Mouse (Mus musculus) induced T-regulatory cell, adult 2 months (primary cell): ENCODE measurements around the gene Rpl10a.
A peak's percentile ranks its signal among the peaks of the same experiment; 100 is the strongest.
"Not testable (repeated sequence)": the region's sequence is repeated elsewhere in the genome, so short reads cannot be mapped to it uniquely, and the experiment has no call there.

Source experiments
- DNase-seq: peaks from one replicate; pipeline ENCODE4 v3.0.0-alpha.2; 2012; ENCODE audit warnings: low read depth

Gene Rpl10a

DNA sequence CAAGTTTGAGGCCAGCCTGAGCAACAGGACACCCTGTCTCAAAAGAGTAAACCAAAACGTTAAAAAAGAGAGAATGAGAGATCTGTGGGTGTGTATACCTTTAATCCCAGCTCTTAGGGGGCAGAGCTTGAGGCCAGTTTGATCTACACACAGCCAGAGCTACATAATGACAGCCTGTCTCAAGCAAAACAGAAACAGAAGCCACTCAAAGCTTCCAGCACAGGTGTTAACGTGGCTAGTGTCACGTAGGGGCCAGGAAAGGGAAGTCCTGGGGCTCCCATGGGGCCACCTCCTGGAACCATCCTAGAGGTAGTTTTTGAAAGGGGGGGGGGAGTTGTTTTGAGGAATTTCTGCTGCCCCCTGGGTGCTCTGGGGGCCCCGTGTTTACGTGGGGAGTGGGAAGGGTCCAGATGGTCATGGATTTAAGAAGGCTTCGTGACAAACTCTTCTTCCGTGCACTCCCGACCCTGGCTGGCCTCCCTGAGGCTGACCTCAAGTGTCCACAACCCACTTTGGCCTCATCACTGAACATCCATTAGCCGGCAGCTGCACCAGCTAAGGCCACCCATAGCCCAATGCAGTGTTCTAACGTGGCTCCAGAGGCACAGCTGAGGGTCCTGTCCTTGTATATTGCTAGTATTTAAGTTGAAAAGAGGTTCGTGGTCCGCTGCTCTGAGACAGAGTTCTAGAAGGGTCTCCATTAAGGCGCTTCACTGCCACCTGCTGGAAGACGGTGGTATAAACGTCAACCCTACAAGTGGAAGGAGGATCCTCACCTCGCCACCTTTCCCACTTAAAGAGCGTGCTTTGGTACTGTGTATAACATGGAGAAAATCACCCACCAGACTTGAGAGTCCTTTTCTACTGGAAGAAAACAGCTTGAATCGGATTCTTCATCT, 19.7 kb upstream of the Rpl10a start:
- DNase-seq = peak; percentile 95

DNA sequence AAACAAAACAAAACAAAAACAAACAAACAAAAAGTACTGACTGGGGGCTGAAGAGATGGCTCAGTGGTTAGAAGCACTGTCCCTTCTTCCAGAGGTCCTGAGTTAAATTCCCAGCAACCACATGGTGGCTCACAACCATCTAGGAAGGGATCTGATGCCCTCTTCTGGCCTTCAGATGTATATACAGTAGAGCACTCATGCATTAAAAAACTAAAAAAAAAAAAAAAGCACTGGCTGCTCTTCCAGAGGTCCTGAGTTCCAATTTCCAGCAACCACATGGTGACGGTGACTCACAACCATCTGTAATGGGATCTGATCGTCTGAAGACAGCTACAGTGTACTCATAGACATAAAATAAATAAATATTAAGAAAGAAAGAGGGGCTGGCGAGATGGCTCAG, 17.4 kb upstream of the Rpl10a start:
- peak; percentile 44 for DNase-seq

DNA sequence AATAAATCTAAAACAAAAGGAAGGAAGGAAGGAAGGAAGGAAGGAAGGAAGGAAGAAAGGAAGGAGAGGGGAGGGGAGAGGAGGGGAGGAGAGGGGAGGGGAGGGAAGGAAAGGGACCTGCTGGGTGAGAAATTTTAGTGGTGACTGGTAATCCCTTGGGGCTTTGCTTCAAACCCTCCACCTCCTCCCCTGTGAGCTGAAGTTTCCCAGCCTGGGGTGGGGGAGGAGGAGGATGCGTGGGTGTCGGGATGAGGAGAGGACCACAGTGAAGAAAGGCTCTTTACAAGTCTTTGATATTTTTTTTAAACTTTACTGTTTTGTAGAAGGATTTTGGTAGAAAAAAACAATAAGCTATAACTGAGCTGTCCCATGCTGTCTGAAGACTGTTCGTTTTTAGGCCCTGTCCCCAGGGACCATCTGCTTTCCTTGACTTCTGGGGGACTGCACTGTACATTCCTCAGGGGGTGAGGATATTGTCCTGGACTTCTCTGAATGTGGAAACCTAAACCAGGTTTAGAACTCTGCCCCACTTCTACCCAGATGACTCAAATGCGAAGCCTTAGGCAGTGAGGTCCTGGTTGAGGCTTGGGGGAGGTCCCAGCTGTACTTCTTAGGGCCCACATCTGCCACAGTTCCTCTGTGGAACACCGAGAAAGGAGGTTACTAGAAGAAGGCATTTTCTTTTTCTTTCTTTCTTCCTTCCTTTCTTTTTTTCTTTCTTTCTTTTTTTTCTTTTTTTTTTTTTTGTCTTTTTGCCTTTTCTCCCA, 16.7 kb upstream of the Rpl10a start:
- DNase-seq = peak; percentile 34

DNA sequence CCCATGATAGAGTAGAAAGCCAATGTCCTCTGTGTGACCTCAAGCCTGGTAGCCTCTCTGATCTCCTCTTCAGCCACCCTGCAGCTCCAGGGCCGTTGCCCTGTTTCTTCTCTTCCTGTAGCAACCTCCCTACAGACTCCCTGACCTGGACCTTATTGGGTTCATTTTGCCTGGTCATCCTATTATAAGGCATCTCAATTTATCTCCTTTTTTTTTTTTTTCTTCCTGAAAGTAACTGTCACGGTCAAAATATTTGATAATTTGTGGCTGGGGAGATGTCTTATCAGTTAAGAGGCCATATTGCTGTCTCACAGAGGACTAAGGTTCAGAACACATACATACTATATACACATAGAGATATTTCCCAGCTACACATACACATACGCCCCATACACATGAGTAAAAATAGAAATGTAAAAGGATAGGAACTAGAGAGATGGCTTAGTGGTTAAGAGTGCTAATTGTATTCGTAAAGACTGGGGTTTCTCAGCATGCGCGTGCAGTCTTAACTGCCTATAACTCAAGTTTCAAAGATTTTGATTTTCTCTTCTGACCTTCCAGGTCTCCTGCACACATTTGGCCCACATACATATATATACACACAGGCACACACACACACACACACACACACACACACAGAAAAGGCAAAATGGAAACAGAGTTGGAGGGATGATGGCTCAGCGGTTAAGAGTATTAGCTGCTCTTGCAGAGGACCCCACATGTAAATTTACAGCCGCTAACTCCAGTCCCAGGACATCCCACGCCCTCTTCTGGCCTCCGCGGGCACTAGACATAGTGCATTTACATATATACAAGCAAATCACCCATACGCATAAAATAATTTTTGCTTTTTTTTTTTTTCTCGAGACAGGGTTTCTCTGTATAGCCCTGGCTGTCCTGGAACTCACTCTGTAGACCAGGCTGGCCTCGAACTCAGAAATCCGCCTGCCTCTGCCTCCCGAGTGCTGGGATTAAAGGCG, 15.7 kb upstream of the Rpl10a start:
- peak; percentile 69 for DNase-seq

DNA sequence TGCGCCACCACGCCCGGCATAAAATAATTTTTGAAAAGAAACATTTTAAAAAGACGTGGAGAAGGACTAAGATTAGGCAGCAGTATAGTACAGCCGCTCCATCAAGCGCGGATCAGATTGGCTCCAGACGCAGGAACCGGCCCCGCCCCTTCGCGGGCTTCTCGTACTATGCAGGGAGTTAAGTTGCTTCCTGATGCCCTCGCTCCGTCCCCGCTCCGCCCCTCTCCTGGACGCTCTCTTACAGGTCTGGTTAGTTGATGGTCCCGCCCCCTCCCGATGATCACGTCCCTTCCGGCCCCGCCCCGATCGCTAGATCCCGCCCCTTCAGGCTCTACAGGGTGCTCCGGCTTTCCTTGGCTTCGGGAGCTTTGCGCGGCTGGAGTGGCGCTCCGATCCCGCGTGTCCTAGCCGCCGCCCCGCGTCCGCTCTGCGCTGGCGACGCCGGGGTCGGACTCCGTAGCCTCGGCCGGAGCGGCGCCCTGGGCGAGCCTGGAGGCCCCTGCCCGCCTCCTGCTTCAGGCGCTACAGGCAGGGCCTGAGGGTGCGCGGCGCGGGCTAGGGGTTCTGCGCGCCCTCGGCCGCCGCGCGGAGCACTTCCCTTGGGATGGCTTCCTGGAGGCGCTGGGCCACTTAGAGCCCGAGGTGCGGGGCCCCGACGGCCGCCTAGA, 14.9 kb upstream of the Rpl10a start, which contains the start of gene Fance:
Fance (plus strand) TSS at position 308 of the 668 bp plus-strand sequence.
- DNase-seq = peak; percentile 100

DNA sequence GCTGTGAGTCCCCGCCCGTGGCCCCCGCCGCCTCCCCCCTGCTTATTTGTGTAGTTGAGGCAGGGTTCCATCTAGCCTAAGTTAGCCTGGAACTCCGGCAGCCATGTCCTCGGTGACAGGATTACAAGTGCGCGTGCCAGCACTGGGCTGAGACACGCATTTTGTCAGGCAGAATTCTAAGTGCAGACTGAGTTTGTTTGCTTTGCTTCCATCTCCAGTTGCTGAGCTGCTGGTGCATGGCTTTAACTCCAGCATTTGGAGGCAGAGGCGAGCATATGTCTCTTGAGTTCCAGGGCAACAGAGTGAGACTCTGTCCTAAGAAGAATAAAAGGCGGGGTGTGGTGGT, 14.4 kb upstream of the Rpl10a start:
- DNase-seq = no peak

DNA sequence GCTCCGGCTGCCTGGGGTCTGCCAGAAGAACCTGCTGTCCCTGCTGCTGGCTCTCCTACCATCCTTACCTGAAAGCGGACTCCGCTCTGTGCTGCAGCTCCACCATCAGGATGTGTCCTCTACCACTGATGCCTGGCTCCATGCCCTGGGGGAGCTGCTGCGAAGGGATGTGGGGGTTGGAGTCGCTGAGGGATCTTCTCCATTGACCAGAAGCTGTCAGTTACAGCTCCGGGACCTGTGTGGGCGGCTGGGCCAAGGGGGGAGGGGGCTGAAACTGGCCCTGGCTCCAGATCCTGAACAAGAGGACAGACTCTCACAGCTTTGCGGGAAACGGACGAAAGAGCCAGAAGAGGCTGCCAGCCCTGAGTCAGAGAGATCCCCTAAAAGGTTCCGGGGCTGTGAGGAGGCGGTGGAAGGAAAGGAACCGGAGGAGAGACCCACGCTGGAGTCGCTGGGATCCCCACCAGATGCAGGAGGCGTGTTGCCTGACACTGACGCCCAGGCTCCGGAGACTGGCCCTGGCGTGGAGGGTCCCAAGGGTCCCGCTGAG, 12.6 kb upstream of the Rpl10a start:
- no peak for DNase-seq

DNA sequence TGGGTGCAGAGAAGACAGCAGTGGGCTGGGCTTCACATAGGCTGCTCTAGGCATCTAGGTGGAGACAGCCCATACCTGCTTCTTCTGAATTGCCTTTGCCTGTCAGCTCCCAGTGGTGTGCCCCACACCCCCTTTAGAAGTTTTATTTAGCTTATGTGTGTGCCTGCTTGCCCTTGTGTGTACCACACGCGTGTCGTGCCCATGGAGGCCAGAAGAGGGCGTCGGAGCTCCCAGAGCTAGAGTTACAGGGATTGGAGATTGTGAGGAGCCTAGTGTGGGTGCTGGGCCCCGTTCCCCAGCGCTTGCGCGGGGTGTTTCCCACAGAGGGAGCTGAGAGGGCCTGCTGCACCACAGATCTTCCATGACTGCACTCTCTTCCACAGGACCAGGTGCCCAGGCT, 11.8 kb upstream of the Rpl10a start:
- DNase-seq = no peak

DNA sequence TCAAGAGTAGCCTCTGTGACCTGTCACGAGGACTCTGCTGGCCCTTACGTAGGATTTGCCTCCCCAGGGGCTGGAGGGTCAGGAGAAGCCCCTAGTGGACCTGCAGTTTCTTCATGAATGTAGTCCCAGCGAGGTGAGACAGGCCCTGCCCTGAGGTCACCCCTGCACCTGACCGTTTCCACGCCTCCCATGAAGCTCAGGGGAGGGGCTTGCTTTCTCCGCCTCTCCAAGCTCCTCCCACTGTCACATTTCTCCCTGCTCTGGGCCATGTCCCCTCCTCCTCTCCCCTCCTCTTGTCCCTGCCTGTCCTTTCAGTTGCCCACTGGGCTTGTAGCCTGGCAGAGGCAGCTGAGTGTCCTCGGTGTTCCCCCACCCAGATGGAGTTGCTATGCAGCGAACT, 11.2 kb upstream of the Rpl10a start:
- DNase-seq = no peak

DNA sequence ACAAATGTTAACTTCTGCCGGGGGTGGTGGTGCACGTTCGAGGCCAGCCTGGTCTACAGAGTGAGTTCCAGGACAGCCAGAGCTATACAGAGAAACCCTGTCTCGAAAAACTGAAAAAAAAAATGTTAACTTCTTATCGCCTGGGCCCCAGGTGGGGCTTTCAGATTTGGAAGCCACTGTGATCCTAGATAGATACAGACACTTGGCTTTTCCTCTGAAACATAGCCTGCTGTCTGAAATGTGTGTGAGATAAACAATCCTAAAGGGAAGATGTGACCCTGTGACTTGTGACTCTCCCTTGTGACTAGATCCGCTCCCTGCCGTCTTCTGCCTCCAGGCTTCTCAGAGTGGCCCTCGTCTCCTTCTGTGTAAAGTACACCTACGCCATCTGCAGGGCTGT, 10.5 kb upstream of the Rpl10a start:
- DNase-seq = no peak

DNA sequence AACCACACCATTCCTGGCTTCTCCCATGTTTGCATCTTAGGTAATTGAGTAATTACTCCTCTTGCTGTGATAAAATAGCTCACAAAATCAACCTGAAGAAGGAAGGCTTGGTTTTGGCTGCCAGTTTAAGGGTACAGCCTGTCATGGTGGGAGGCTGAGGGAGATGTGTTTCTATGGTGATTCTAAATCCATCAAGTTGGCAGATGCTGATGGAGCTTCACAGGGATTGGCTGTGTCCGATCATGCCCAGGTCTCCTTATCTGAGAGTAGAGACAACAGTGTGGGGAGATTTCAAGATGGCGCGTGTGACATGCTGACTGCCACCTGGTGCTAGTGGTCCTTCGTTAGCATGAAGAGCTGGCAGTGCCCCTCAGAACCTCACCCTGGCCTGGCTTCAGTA, 6.6 kb upstream of the Rpl10a start:
- no peak for DNase-seq

DNA sequence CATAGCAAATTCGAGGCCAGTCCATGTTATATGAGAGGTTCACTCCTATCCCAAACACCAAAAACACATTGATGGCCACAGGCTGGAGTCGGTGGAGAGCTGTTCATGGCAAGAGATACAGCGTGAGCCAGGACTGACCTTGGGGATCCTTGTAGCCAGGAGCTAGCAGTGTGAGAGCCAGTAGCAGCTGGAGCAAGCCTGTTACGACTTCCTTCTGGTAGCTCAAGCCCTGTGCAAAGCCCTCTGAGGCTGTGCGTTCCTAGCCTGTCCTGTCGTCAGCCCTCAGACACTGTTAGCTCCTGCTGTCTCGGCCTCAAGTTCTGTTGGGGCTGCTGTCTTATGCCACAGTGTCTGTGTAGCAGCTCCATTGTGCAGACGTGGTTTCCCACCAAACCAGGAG, 4.5 kb upstream of the Rpl10a start:
- DNase-seq = no peak

DNA sequence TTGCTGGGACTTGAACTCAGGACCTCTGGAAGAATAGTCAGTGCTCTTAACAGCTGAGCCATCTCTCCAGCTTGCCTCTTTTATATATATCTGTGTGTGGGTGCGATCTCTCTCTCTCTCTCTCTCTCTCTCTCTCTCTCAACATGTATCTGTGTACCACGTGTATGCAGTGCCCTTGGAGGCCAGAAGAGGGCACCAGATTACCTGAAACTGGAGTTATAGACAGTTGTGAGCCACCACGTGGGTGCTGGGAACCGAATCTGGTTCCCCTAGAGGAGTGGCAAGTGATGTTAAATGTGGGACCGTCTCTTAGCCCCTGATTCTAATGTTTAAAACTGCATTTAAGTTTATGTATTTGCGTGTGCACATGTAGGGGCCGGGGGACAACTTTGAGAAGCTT, 3.9 kb upstream of the Rpl10a start:
- DNase-seq = peak; percentile 38

DNA sequence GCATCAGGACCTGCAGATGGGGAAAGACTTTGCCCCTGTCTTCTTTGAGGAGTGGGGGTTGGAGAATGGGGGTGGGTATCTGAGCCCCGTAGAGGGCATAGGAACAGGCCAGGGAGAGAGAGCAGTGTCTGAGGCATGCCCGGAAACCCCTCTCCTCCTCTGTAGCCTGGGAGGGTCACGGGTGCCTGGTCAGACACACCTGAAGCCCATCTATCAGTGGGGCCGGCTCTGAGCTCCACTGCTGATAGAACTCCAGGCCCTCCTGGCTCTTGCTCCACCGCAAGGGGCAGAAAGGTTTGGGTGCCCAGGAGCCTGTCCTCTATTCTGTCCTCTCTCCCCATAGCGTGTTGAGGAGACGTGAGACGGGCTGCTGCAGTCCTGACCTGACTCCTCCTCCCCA, 2.5 kb upstream of the Rpl10a start:
- DNase-seq = no peak

DNA sequence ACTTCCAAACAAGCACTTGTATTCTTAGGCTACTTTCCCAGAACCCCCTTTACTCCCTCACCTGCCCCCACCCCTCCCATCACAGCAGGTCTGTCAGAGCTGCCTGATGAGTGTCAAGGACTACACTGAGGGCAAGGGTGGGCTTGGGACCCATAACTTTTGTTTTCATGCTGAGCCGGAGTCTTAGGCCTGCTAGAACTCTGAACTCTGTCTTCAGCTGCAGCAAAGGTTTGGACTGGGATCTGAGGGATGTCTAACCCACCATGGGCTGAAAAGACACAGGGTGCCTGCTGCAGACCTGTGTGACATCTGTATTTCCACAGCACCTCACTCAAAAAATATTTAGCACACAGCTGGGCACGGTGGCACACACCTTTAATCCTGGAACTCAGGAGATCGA, 1.3 kb upstream of the Rpl10a start:
- no peak for DNase-seq

DNA sequence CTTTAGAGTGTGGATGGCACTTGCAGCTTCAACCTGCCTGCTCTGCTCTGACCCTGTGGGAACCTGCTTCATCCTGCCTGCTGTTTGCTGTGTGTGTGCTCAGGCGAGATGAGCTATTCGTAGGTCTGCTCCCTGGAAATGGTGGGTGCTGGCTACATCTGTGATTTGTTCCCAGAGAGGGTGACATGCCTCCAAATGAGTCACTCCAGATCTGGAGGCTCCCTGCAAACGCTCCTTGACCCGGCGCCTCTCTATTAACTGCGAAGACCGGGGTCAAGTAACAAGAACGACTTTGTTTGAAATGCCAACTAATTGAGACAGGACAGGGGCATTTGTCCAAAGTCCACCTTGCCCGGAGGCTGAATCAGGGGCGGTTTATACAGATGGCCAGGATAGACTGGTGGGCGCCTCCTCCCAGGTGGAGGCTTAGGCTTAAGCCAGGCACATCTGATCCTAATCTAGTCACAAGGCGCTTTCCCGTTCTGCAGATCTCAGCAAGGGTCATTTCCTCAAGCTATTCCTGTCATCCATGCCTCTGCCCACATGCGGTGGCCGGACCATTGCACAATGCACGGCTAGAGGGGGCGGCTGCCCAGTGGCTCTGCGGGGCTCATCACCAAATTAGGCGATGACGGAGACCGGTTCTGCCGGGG, 472 bp upstream of the Rpl10a start:
- DNase-seq = no peak

DNA sequence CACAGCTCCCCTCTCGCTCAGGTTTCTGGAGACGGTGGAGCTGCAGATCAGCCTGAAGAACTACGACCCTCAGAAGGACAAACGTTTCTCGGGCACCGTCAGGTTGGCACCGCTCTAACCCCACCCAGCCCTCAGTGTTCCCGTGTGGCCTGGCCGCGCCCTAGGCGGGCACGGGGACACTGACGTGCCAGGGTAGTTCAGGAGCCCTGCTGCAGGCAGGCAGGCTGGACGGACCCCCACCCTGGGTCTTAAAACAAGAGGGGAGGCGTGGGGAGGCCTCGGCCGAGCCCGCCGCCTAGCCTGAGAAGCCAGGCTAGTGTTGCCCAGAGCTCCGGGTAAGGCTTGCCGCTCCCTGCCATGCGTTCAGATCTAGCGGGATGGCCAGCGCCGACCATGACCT, 675 bp downstream of the Rpl10a start:
- no peak for DNase-seq

DNA sequence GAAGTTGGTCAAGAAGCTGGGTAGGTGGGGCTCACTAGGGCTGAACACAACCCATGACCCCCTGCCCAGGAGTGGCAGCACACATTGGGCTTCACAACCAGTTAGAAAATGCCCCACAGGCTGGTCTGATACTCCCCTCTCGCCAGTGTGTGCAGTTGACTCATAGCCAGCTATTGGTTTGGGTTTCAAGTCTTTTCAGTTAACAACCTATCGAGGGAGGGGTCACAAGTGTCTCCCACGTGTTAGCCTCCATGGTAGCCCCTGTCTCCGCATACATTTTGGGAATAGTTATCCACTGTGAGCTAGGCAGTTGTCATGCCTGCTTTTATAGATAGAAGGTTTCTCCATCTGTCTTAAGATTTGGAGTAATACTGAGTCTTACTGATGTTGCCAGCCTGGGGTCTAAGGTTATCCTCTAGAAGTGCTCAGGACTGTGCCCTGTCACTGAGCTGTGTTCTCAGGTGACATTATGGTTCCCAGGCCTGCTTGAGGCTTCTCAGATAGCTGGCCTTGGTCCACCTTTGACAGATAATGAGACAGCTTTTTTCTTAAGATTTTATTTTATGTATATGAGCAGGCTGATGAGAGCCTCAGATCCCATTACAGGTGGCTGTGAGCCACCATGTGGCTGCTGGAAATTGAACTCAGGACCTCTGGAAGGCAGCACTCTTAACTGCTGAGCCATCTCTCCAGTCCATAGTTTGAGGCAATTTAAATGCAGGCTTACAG, 1.4 kb downstream of the Rpl10a start:
- DNase-seq = peak; percentile 49

DNA sequence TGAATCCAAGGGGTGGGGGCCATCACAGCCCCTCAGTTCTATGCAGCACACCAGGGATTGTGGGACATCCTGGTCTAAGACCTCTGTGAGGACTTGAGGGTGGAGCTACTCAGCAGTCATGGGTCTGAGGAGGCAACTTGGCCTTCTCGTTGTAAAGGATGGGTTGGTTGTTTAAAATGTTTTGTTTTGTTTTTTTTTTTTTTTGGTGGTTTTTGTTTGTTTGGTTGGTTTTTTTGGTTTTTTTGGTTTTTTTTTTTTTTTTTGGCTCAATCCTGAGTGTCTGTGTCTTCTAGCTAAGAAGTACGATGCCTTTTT, 1.9 kb downstream of the Rpl10a start:
- DNase-seq = no peak

DNA sequence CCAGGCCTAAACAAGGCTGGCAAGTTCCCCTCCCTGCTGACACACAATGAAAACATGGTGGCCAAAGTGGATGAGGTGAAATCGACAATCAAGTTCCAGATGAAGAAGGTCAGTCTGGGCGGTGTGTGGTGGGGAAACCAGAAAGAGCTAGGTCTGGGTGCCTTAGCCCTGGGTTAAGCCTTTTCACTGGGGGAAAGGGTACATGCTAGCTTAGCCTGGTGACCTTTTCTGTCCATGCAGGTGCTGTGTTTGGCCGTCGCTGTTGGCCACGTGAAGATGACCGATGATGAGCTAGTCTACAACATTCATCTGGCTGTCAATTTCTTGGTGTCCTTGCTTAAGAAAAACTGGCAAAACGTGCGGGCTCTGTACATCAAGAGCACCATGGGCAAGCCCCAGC, 2.3 kb downstream of the Rpl10a start:
- DNase-seq = not testable (repeated sequence)
